Mouse (Mus musculus): Measurements from ENCODE around the gene Fxyd4. TPM values are rescaled to one million over a fixed set of nuclear protein-coding genes. Genes with fewer than 3 reads are reported as not detected.

The Fxyd4 gene
- total and polyA plus RNA-seq, 3 experiments: 0.22 TPM; not detected in 2

DNA sequence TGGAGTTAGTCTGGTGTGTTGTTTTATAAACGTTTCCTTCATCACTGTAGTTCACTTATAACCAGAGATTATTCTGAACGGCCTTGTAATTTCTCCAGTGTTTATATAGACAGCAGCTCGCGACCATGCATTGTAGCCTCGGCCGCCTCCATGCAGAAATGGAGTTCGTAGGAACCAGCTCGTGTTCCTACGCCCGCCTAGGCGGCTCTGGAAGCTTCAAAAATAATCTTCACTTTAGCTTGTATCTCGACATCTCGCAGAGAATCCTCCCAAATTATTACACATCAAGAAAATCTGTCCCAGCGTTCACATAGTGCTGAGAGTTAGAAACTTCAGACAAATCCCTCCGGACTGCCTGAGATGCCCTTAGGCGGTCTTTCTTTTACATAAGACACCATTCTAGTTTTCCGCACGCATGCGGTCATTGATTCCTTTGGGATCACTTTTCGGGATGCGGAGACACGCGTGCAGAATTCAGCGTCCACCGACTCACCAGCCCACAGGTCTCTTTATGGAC lies 31.4 kb downstream of the Fxyd4 start (continued):
- TF ChIP-seq TBP (IDR thresholded peaks at IDR 0.05; ENCODE audit: low read depth, low read length) (0 out of 2 replicates have a peak, but pooled peaks have one; percentile 10), GATA1 (IDR thresholded peaks at IDR 0.05; ENCODE audit: low read depth, low read length) (no peak)

DNA sequence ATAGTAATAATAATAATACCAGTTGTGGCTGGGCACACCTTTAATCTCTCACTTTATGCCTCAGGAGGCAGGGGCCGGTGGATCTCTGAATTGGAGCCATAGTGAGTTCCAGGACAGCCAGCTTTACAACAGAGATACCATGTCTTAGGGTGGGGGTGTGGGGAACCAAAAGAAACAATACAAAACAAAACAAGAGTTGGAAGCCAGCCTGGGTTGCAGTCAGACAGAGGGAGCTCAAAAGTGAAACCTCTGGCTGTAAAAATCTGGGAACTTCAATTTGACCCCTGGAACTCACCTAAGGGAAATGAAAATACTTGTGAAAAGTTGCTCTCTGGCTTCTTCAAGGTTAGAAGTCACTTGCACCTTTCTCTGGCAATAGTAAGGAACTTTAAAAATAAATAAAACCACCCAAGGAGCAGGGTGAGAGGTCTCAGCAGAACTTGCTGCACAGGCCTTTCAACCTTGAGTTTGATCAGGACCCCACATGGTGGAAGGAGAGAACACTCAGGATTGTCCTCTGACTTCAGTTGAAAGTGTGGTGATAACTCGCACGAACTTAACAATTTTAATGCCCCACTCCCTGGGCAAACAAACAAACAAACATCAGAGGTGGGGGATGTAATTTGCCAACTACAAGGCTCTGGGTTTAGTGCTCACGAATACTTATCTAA lies 32.1 kb downstream of the Fxyd4 start:
- Histone ChIP-seq H3K4me1 (ENCODE audit: control insufficient read depth in 1 of 2, insufficient read depth in 2 of 2, low read length in 2 of 2) (peaks cover 9 to 22% of the 10 kb centered on the region in 2 experiments), H3K79me2 (ENCODE audit: control insufficient read depth, insufficient read depth, low read length, poor library complexity) (peaks cover 77% of the 10 kb centered on the region), H3K27me3 (ENCODE audit: control insufficient read depth in 1 of 2, insufficient read depth in 2 of 2, low read length in 2 of 2) (no peaks in the 10 kb centered on the region), H3K36me3 (ENCODE audit: control insufficient read depth in 1 of 2, insufficient read depth in 2 of 2, low read length in 2 of 2) (peaks cover 2 to 29% of the 10 kb centered on the region in 2 experiments; a peak in 3 of 4 replicates), H3K4me3 (ENCODE audit: control insufficient read depth in 1 of 2, insufficient read depth in 1 of 2, low read depth in 2 of 2, low read length in 2 of 2) (peak overlapping the region; percentile 78 to 79), H3K27ac (ENCODE audit: control insufficient read depth, low read depth, low read length) (peak overlapping the region; percentile 99), H3K9me3 (replicated peaks; ENCODE audit: insufficient read depth, low read length) (no peaks in the 10 kb centered on the region), H3K9ac (ENCODE audit: control insufficient read depth, low read depth, low read length, poor library complexity, severe bottlenecking) (peak overlapping the region; percentile 97)
- no peak for TF ChIP-seq ZMIZ1 (IDR thresholded peaks at IDR 0.05; ENCODE audit: low read depth, low read length)
- no peak for TF ChIP-seq CHD2 (IDR thresholded peaks at IDR 0.05; ENCODE audit: low read length)
- TF ChIP-seq TBP (IDR thresholded peaks at IDR 0.05; ENCODE audit: low read depth, low read length): no peak; the same call in 1 of the 2 replicates
- no peak for TF ChIP-seq GABPA (IDR thresholded peaks at IDR 0.05; ENCODE audit: low read depth, low read length)
- no peak for TF ChIP-seq MYC (IDR thresholded peaks at IDR 0.05; ENCODE audit: low read depth, low read length)
- TF ChIP-seq ZC3H11A (IDR thresholded peaks at IDR 0.05; ENCODE audit: low read depth, low read length): no peak
- peak; percentile 69 for DNase-seq (ENCODE audit: low read depth, low spot score)

DNA sequence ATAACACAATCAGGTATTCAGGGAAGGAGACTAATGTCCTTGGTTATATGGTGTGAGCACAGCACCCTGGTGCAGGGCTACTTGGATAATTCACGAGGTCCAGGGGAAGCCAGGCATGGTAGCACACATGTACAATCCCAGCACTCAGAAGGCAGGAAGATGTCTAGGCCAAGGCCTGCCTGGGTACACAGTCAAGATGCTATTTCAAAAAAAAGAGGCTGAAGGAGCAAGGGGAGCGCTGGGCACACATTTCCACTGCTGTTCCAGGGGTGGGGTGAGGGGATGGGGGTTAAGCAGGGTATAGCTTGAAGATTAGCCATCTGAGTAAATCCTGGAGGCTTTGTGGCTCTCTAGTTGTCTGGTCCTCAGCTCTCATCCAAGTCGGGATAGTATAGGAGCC lies 33.7 kb downstream of the Fxyd4 start:
- no peaks in the 10 kb centered on the region for H3K9me3 ChIP-seq (replicated peaks; ENCODE audit: insufficient read depth, low read length)
- no peak overlapping the region for H3K9ac ChIP-seq (ENCODE audit: control insufficient read depth, low read depth, low read length, poor library complexity, severe bottlenecking)
- no peak overlapping the region for H3K27ac ChIP-seq (ENCODE audit: control insufficient read depth, low read depth, low read length)

DNA sequence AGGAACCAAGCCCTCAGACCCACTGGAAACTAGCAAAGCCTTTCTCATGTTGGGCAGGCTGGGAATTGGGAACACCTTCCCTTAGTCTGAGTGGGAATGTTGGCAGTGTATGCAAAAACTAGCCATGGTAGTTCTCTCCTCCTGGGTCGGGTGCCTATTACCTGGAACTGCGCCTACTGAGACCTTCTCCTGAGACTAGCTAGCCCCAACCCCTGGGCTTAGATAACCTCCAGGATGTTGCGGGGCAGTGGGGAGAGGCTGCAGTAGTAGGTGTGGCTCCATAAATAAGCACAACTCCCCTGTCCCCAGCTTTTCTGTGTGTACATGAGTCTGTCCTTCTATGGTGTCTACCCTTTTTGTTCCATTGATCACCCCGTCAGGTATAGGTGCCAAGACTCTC lies 34.9 kb downstream of the Fxyd4 start:
- Histone ChIP-seq H3K9ac (ENCODE audit: control insufficient read depth, low read depth, low read length, poor library complexity, severe bottlenecking) (peak overlapping the region; percentile 70), H3K4me1 (ENCODE audit: control insufficient read depth in 1 of 2, insufficient read depth in 2 of 2, low read length in 2 of 2) (peaks cover 9 to 28% of the 10 kb centered on the region in 2 experiments), H3K27me3 (ENCODE audit: control insufficient read depth in 1 of 2, insufficient read depth in 2 of 2, low read length in 2 of 2) (no peaks in the 10 kb centered on the region), H3K9me3 (replicated peaks; ENCODE audit: insufficient read depth, low read length) (no peaks in the 10 kb centered on the region), H3K4me3 (ENCODE audit: control insufficient read depth in 1 of 2, insufficient read depth in 1 of 2, low read depth in 2 of 2, low read length in 2 of 2) (peak overlapping the region; percentile 53 to 68), H3K27ac (ENCODE audit: control insufficient read depth, low read depth, low read length) (peak overlapping the region; percentile 99), H3K36me3 (ENCODE audit: control insufficient read depth in 1 of 2, insufficient read depth in 2 of 2, low read length in 2 of 2) (peaks cover 0 to 36% of the 10 kb centered on the region in 2 experiments; a peak in 2 of 4 replicates), H3K79me2 (ENCODE audit: control insufficient read depth, insufficient read depth, low read length, poor library complexity) (peaks cover 50% of the 10 kb centered on the region)
- DNase-seq (ENCODE audit: low read depth, low spot score): peak; percentile 69
- TF ChIP-seq UBTF (IDR thresholded peaks at IDR 0.05; ENCODE audit: borderline replicate concordance, insufficient read depth, low read depth, low read length) (no peak), ELF1 (IDR thresholded peaks at IDR 0.05; ENCODE audit: low read depth, low read length) (no peak), TAL1 (IDR thresholded peaks at IDR 0.05; ENCODE audit: low read length) (peak; percentile 11; the same call in 1 of the 2 replicates), NRF1 (IDR thresholded peaks at IDR 0.05; ENCODE audit: insufficient read depth, low read depth, low read length, poor library complexity, severe bottlenecking) (peak; percentile 18; the same call in 1 of the 2 replicates), ZMIZ1 (IDR thresholded peaks at IDR 0.05; ENCODE audit: low read depth, low read length) (no peak), SMC3 (IDR thresholded peaks at IDR 0.05; ENCODE audit: low read depth, low read length) (no peak), ZC3H11A (IDR thresholded peaks at IDR 0.05; ENCODE audit: low read depth, low read length) (no peak), POLR2AphosphoS5 (IDR thresholded peaks at IDR 0.05; ENCODE audit: borderline replicate concordance, low read depth, low read length) (no peak), TCF12 (IDR thresholded peaks at IDR 0.05; ENCODE audit: low read depth, low read length) (0 out of 2 replicates have a peak, but pooled peaks have one; percentile 10), MAX (IDR thresholded peaks at IDR 0.05; ENCODE audit: low read length) (no peak), GABPA (IDR thresholded peaks at IDR 0.05; ENCODE audit: low read depth, low read length) (no peak), RAD21 (IDR thresholded peaks at IDR 0.05; ENCODE audit: low read depth, low read length) (no peak), ZNF384 (IDR thresholded peaks at IDR 0.05; ENCODE audit: low read depth, low read length) (no peak), HCFC1 (IDR thresholded peaks at IDR 0.05; ENCODE audit: low read depth, low read length) (no peak)

More for the DNA sequence above, 33.7 kb downstream of the Fxyd4 start:
- H3K4me3 ChIP-seq (ENCODE audit: control insufficient read depth in 1 of 2, insufficient read depth in 1 of 2, low read depth in 2 of 2, low read length in 2 of 2): no peak overlapping the region
- TF ChIP-seq MAX (IDR thresholded peaks at IDR 0.05; ENCODE audit: low read length): no peak
- no peak for TF ChIP-seq NRF1 (IDR thresholded peaks at IDR 0.05; ENCODE audit: insufficient read depth, low read depth, low read length, poor library complexity, severe bottlenecking)
- no peak for TF ChIP-seq RCOR1 (IDR thresholded peaks at IDR 0.05; ENCODE audit: low read depth, low read length)
- no peak for TF ChIP-seq GATA1 (IDR thresholded peaks at IDR 0.05; ENCODE audit: low read depth, low read length)
- TF ChIP-seq NELFE (IDR thresholded peaks at IDR 0.05; ENCODE audit: low read depth, low read length): no peak
- TF ChIP-seq EP300 (IDR thresholded peaks at IDR 0.05; ENCODE audit: low read depth in 1 of 2, low read length in 2 of 2): no peak
- no peak for TF ChIP-seq ELF1 (IDR thresholded peaks at IDR 0.05; ENCODE audit: low read depth, low read length)
- TF ChIP-seq ZMIZ1 (IDR thresholded peaks at IDR 0.05; ENCODE audit: low read depth, low read length): no peak
- TF ChIP-seq TCF12 (IDR thresholded peaks at IDR 0.05; ENCODE audit: low read depth, low read length): no peak
- H3K27me3 ChIP-seq (ENCODE audit: control insufficient read depth in 1 of 2, insufficient read depth in 2 of 2, low read length in 2 of 2): no peaks in the 10 kb centered on the region
- DNase-seq (ENCODE audit: low read depth, low spot score): no peak
- peaks cover 9 to 28% of the 10 kb centered on the region in 2 experiments for H3K4me1 ChIP-seq (ENCODE audit: control insufficient read depth in 1 of 2, insufficient read depth in 2 of 2, low read length in 2 of 2)
- peaks cover 0 to 36% of the 10 kb centered on the region in 2 experiments; a peak in 3 of 4 replicates for H3K36me3 ChIP-seq (ENCODE audit: control insufficient read depth in 1 of 2, insufficient read depth in 2 of 2, low read length in 2 of 2)
- peaks cover 63% of the 10 kb centered on the region for H3K79me2 ChIP-seq (ENCODE audit: control insufficient read depth, insufficient read depth, low read length, poor library complexity)
